Mouse (Mus musculus) hindbrain, postnatal 0 days (tissue): ENCODE measurements around the gene Ano4. TPM values are rescaled to one million over a fixed set of nuclear protein-coding genes. Genes with fewer than 3 reads are reported as not detected.

Experiments
- ATAC-seq: fragments of 200-750 bp; cut with Nextera tagmentation; 2 replicates; pipeline ENCODE4 v1.8.0; 2017; ENCODE audit warnings: mild to moderate bottlenecking, moderate TSS enrichment, moderate library complexity
- DNase-seq: peaks from one replicate; pipeline ENCODE4 v3.0.0-alpha.2; 2015; ENCODE audit warnings: low spot score
- H3K27ac ChIP-seq: fragments of 300-500 bp; sonication (generic); 2 replicates; pipeline ENCODE4 v1.5.1; 2014; ENCODE audit warnings: mild to moderate bottlenecking
- H3K27me3 ChIP-seq: fragments of 300-500 bp; sonication (generic); 2 replicates; pipeline ENCODE4 v1.6.1; 2014; ENCODE audit warnings: low read length, mixed read lengths; ENCODE audit not compliant: insufficient read depth
- H3K36me3 ChIP-seq: fragments of 300-500 bp; sonication (generic); 2 replicates; pipeline ENCODE4 v1.6.1; 2014; ENCODE audit warnings: low read length, mixed read lengths; ENCODE audit not compliant: insufficient read depth
- H3K4me1 ChIP-seq: fragments of 300-500 bp; sonication (generic); 2 replicates; pipeline ENCODE4 v1.6.1; 2014; ENCODE audit warnings: antibody characterized with exemption, low read length, mixed read lengths; ENCODE audit not compliant: insufficient read depth
- H3K4me2 ChIP-seq: fragments of 300-500 bp; sonication (generic); 2 replicates; pipeline ENCODE4 v1.6.1; 2014; ENCODE audit warnings: low read depth, mild to moderate bottlenecking, low read length, moderate library complexity, mixed read lengths
- H3K4me3 ChIP-seq: fragments of 300-500 bp; sonication (generic); 2 replicates; pipeline ENCODE4 v1.5.1; 2014; ENCODE audit warnings: low read length
- H3K9ac ChIP-seq: fragments of 300-500 bp; sonication (generic); replicated peaks from 2 replicates; pipeline ENCODE4 v1.6.1; 2014; ENCODE audit warnings: mild to moderate bottlenecking, low read length, moderate library complexity, mixed read lengths
- H3K9me3 ChIP-seq: fragments of 300-500 bp; sonication (generic); 2 replicates; pipeline ENCODE4 v1.6.1; 2016; ENCODE audit warnings: low read length, mixed read lengths
- CTCF ChIP-seq: IDR thresholded peaks from 2 replicates; pipeline ENCODE4 v1.5.1; 2016; ENCODE audit warnings: antibody characterized with exemption, control low read depth, low read depth
- WGBS: fragments of 180-500 bp; shearing (Covaris S2); extraction: QIAGEN DNeasy Blood & Tissue Kit; methylation state at CpG from one replicate; pipeline ENCODE4 v1.1.7; 2014; 5-methylcytosine and 5-hydroxymethylcytosine counted together
- polyA plus RNA-seq: library from polyadenylated mRNA; unstranded; fragments of >200 nt; fragmentation: Nextera tagmentation; extraction: Ambion mirVana; gene quantifications from 2 replicates; pipeline ENCODE4 v1.2.1, GENCODE M21; 2015
- total RNA-seq: library from RNA; depleted of rRNA; stranded (reverse); fragments of >200 nt; gene quantifications from 2 replicates; pipeline ENCODE4 v1.2.3, GENCODE M21; 2014

Gene Ano4
- total and polyA plus RNA-seq, 2 experiments from 2014 or later: 7.0 to 11.4 TPM

- H3K27ac ChIP-seq: no peak overlapping the region
- no CpG with 5 or more reads among the region's 1 CpGs for WGBS
- ATAC-seq (no peak), DNase-seq (no peak)
- no peak overlapping the region for H3K9ac ChIP-seq
- H3K4me3 ChIP-seq: no peak overlapping the region
- H3K36me3 ChIP-seq: no peaks in the 10 kb centered on the region
- H3K9me3 ChIP-seq: no peaks in the 10 kb centered on the region
- no peak overlapping the region for H3K4me2 ChIP-seq
- H3K4me1 ChIP-seq: no peaks in the 10 kb centered on the region
- H3K27me3 ChIP-seq: no peaks in the 10 kb centered on the region
- TF ChIP-seq CTCF: no peak
Observed at GRCm38 (mm10) chr10:89330261-89330660, 14.3 kb downstream of the Ano4 start.

DNA sequence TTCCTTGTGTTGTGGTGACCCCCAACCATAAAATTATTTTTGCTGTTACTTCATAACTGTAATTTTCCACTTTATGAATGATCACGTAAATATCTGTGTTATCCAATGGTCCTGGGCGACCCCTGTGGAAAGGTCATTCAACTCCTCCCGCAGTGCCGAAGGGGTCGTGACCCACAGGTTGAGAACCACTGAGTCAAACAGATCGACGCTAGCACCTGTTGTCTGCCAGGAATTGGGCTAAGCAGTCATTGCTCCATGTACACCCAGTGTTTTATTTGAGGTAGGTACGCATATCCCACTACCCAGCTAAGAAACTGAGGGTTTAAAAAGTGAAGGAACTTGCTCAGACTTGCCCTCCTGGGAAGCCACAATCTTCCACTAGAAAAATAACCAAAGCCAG is 14.8 kb downstream of the Ano4 start:
- ATAC-seq: no peak
- Histone ChIP-seq H3K4me3 (no peak overlapping the region), H3K27me3 (no peaks in the 10 kb centered on the region), H3K36me3 (no peaks in the 10 kb centered on the region), H3K9me3 (no peaks in the 10 kb centered on the region), H3K27ac (no peak overlapping the region), H3K4me2 (no peak overlapping the region), H3K4me1 (no peaks in the 10 kb centered on the region), H3K9ac (no peak overlapping the region)
- 78% methylated on average over 8 of the region's 8 CpGs for WGBS
- no peak for TF ChIP-seq CTCF
- no peak for DNase-seq

- Histone ChIP-seq H3K27me3 (no peaks in the 10 kb centered on the region), H3K36me3 (no peaks in the 10 kb centered on the region), H3K4me3 (no peak overlapping the region), H3K4me2 (no peak overlapping the region), H3K9ac (no peak overlapping the region), H3K27ac (no peak overlapping the region), H3K4me1 (no peaks in the 10 kb centered on the region), H3K9me3 (no peaks in the 10 kb centered on the region)
- WGBS: 77% methylated on average over 8 of the region's 8 CpGs
- ATAC-seq: no peak
- no peak for TF ChIP-seq CTCF
- no peak for DNase-seq
Observed at GRCm38 (mm10) chr10:89328876-89329275, 15.7 kb downstream of the Ano4 start.

DNA sequence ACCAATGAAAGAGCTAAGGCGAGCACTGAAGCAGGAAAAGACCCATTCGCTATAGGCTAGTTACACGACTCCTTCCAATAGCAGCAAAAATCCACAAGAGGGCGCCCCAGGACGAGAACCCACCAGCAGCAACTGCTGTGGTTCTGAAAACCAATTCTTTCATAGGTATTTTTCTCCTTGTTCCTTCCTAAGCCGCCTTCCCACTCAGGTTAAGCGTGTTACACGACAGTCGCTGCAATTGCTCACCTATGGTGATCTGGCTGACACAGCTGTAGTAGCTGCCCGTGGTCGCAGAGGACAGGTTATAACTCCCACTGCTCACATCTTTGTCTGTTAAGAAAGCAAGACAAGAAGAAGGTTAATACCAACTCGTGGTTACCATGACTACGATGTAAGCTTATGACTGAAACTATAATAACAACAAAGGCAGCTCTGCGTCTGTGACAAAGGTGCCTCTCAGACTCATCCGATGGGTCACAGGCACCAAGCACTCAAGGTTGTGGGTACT is 17.5 kb downstream of the Ano4 start:
- Histone ChIP-seq H3K4me3 (no peak overlapping the region), H3K27ac (no peak overlapping the region), H3K4me1 (no peaks in the 10 kb centered on the region), H3K36me3 (no peaks in the 10 kb centered on the region), H3K9me3 (no peaks in the 10 kb centered on the region), H3K9ac (no peak overlapping the region), H3K27me3 (no peaks in the 10 kb centered on the region), H3K4me2 (peak overlapping the region; percentile 25)
- 16% methylated on average over 15 of the region's 15 CpGs for WGBS
- peak; percentile 90 for ATAC-seq
- TF ChIP-seq CTCF: peak; percentile 94
- DNase-seq: peak; percentile 85

DNA sequence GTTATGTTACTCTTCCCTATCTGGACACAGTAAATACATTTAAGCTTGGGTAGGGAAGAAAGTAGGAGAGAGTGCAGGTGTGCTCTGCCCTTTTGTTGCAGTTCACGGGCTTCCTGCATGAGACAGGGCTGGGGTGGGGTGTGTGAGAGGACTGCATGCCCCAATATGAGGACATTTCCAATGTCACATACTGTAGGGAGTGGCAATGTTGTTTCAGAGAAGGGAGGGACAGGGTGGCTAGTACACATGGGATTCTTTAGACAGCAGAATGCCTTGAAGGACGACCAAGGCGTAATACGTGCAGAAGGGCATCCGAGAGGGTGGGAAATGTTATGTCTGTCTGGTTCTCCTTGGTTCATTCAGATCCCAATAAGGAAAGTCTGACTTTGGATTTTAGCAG is 18.2 kb downstream of the Ano4 start:
- Histone ChIP-seq H3K36me3 (no peaks in the 10 kb centered on the region), H3K4me2 (no peak overlapping the region), H3K9me3 (no peaks in the 10 kb centered on the region), H3K9ac (no peak overlapping the region), H3K4me1 (no peaks in the 10 kb centered on the region), H3K27ac (no peak overlapping the region), H3K27me3 (no peaks in the 10 kb centered on the region), H3K4me3 (no peak overlapping the region)
- DNase-seq: no peak
- ATAC-seq: no peak
- WGBS: 97% methylated on average over 5 of the region's 5 CpGs
- TF ChIP-seq CTCF: no peak

DNA sequence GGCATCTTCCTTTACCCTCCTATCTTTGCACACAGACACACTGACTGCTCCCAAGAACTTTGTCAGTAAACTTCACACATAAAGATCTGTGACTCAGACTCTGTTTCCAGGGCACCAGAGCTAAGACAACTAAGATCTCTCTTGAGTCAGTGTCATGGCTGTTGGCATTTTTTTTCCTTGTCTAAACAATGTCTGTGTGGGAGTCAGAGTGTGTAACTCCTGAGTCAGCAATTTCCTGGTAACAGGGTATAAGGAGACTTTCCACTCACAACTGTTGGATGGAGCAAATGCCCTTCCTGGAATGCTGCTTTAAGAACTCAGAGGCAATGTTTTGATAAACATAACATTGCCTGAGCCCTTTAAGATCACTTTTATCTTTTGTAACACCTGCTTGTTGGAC is 37.0 kb downstream of the Ano4 start:
- no peaks in the 10 kb centered on the region; the same call in 1 of the 2 replicates for H3K9me3 ChIP-seq
- H3K27ac ChIP-seq: no peak overlapping the region
- no peak overlapping the region for H3K4me2 ChIP-seq
- H3K4me3 ChIP-seq: no peak overlapping the region
- ATAC-seq (no peak), DNase-seq (no peak)
- TF ChIP-seq CTCF: no peak
- H3K9ac ChIP-seq: no peak overlapping the region
- no peaks in the 10 kb centered on the region for H3K36me3 ChIP-seq
- no peaks in the 10 kb centered on the region for H3K4me1 ChIP-seq
- H3K27me3 ChIP-seq: no peaks in the 10 kb centered on the region

GRCm38 (mm10) chr10:89300346-89300745 is 44.2 kb downstream of the Ano4 start:
- Histone ChIP-seq H3K4me2 (no peak overlapping the region), H3K36me3 (no peaks in the 10 kb centered on the region), H3K27me3 (no peaks in the 10 kb centered on the region), H3K4me1 (no peaks in the 10 kb centered on the region), H3K27ac (no peak overlapping the region), H3K9ac (no peak overlapping the region), H3K4me3 (no peak overlapping the region), H3K9me3 (no peaks in the 10 kb centered on the region)
- 61% methylated on average over 2 of the region's 2 CpGs for WGBS
- ATAC-seq: no peak
- TF ChIP-seq CTCF: no peak
- no peak for DNase-seq
